ENCODE assay signal across 11 mouse cellular contexts in the genomic region with DNA sequence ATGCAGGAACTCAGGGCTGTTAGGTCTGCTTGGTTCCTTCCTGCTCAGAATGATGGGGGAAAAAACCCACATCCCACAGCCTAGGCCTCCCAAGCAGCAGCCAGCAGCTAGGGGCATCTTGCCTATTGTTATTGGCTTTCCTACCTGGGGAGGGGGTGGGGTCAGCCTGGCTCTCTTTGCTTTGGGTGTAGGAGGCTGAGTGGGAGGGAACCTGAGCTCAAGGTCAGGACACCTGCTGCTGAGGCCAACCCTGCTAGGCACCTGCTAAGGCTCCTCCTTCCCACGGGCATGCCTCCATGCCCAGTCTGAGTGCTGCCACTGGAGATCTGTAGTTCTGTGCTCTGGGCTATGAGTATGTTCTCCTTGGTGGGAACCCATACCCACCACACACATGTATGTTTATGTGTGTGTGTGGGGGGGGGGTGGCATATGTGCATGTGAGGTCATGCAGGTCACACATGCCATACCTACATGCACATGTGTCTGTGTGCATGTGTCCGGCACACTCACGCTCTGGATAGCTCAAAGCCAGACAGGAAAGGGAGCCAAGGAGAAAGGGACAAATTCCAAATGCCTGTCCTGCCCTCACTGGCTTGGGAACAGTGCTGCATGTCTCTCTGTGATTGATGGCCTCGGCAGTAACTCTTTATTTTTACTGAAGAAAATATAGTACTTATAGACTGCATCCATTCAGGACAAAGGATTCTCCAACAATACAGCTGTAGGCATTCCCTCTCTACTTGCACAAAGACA.
DNase-seq lines count a peak whose midpoint lies in the region; ATAC-seq and TF ChIP-seq lines count a peak whose summit lies in the region.
"Had no signal": no experiment of that assay in that cellular context is flagged by ENCODE, and none has a peak within 500 bp of the region (broad histone marks: within the 10 kb centered on the region; RNA-seq: fewer than 3 reads in every experiment).

No protein-coding gene starts in this region.

- peak overlapping the region; percentile 79 for H3K27ac ChIP-seq in layer of hippocampus, adult 2 months
- H3K27ac ChIP-seq in heart, postnatal 0 days (ENCODE audit: low read depth) = peak overlapping the region; percentile 94
- H3K27ac ChIP-seq: embryonic facial prominence, embryonic 12.5 days; limb, embryonic 15.5 days had no signal

- no peak overlapping the region for H3K4me3 ChIP-seq in layer of hippocampus, adult 2 months
- H3K4me3 ChIP-seq in heart, postnatal 0 days (ENCODE audit: low read depth, low read length) = no peak overlapping the region
- H3K4me3 ChIP-seq: embryonic facial prominence, embryonic 12.5 days; limb, embryonic 15.5 days had no signal

- H3K27me3 ChIP-seq in heart, postnatal 0 days (ENCODE audit: control insufficient read depth, insufficient read depth, low read length) = no peaks in the 10 kb centered on the region

- no peak overlapping the region for H3K9ac ChIP-seq in heart, postnatal 0 days (replicated peaks; ENCODE audit: low read depth, low read length)
- H3K9ac ChIP-seq: embryonic facial prominence, embryonic 12.5 days; limb, embryonic 15.5 days had no signal

- 31% methylated on average over 4 of the region's 4 CpGs for WGBS in heart, postnatal 0 days
- WGBS in large intestine, adult 2 months = 50% methylated on average over 4 of the region's 4 CpGs

- H3K36me3 ChIP-seq in heart, postnatal 0 days (replicated peaks; ENCODE audit: control insufficient read depth, insufficient read depth, low read length) = no peaks in the 10 kb centered on the region
- H3K36me3 ChIP-seq: embryonic facial prominence, embryonic 12.5 days; limb, embryonic 15.5 days had no signal

- peaks cover 57% of the 10 kb centered on the region for H3K4me1 ChIP-seq in heart, postnatal 0 days (ENCODE audit: control insufficient read depth, insufficient read depth)

- ATAC-seq in heart, postnatal 0 days (ENCODE audit: insufficient read depth, low read depth) = 0 out of 2 replicates have a peak, but pooled peaks have one; percentile 1
- ATAC-seq: Patski had no signal

- no peak for TF ChIP-seq CTCF in layer of hippocampus, adult 2 months (conservative IDR thresholded peaks at IDR 0.05)
- TF ChIP-seq CTCF in heart, postnatal 0 days (IDR thresholded peaks at IDR 0.05; ENCODE audit: low read depth) = no peak

- DNase-seq in adrenal gland, postnatal 14 days = peak; percentile 36
- no peak for DNase-seq in adrenal gland, adult 8-10 months
- DNase-seq in layer of hippocampus, adult 2 months (ENCODE audit: low spot score in 2 of 2) = no peak
- DNase-seq in layer of hippocampus, postnatal 14 days (ENCODE audit: low spot score in 2 of 2) = no peak
- DNase-seq in heart, postnatal 0 days (ENCODE audit: low spot score) = no peak
- DNase-seq in large intestine, adult 2 months (ENCODE audit: low read depth, low spot score) = peak; percentile 24
- DNase-seq in thymus, postnatal 0 days (ENCODE audit: low spot score) = no peak
- DNase-seq in gastrocnemius, adult 18-20 months (ENCODE audit: low spot score) = no peak

- no peaks in the 10 kb centered on the region for H3K9me3 ChIP-seq in heart, postnatal 0 days (replicated peaks; ENCODE audit: control insufficient read depth, low read length)
- H3K9me3 ChIP-seq: embryonic facial prominence, embryonic 12.5 days; limb, embryonic 15.5 days had no signal

- no peak overlapping the region for H3K4me2 ChIP-seq in heart, postnatal 0 days (ENCODE audit: low read depth, low read length)
- H3K4me2 ChIP-seq: embryonic facial prominence, embryonic 12.5 days; limb, embryonic 15.5 days had no signal

- no peak for TF ChIP-seq EP300 in heart, postnatal 0 days (IDR thresholded peaks at IDR 0.05; ENCODE audit: low read depth)

Comparison
In these comparisons a context has a peak if more than half of its experiments do, and no peak if none do; other contexts are left out.
1. DNase-seq: peak in adrenal gland, postnatal 14 days (single experiment) and large intestine, adult 2 months (single experiment); none in adrenal gland, adult 8-10 months (single experiment), layer of hippocampus, adult 2 months (0 of 2), layer of hippocampus, postnatal 14 days (0 of 2), heart, postnatal 0 days (single experiment), thymus, postnatal 0 days (single experiment) and gastrocnemius, adult 18-20 months (single experiment).